Mouse (Mus musculus) MEL (cell line): Measurements from ENCODE around the gene Shf. TPM values are rescaled to one million over a fixed set of nuclear protein-coding genes. Genes with fewer than 3 reads are reported as not detected.

ENCODE experiments used
- DNase-seq: peaks from one replicate; pipeline ENCODE4 v3.0.0; 2011; ENCODE audit warnings: low read depth, low spot score
- H3K27ac ChIP-seq: 2 replicates; pipeline ENCODE4 v1.5.1; 2012; ENCODE audit warnings: low read depth, mild to moderate bottlenecking, control low read depth, low read length, moderate library complexity; ENCODE audit not compliant: control insufficient read depth
- H3K27me3 ChIP-seq, 2 experiments: fragments of 150-350 bp in 1 of 2; sonication (generic) in 1 of 2; 2 replicates each; pipeline ENCODE4 v1.6.1; 2012; ENCODE audit warnings: low read length in 2 of 2, mild to moderate bottlenecking in 2 of 2, improper control_type of control experiment in 1 of 2, moderate library complexity in 1 of 2; ENCODE audit not compliant: insufficient read depth in 2 of 2, control insufficient read depth in 1 of 2
- H3K36me3 ChIP-seq, 2 experiments: 2 replicates each; pipeline ENCODE4 v1.6.1; 2012 to 2014; ENCODE audit warnings: low read length in 2 of 2, improper control_type of control experiment in 1 of 2, inconsistent platforms in 1 of 2, mild to moderate bottlenecking in 1 of 2; ENCODE audit not compliant: insufficient read depth in 2 of 2, control insufficient read depth in 1 of 2
- H3K4me1 ChIP-seq, 2 experiments: fragments of 150-350 bp in 1 of 2; sonication (generic) in 1 of 2; 2 replicates each; pipeline ENCODE4 v1.6.1; 2012; ENCODE audit warnings: low read length in 2 of 2, improper control_type of control experiment in 1 of 2, mild to moderate bottlenecking in 1 of 2; ENCODE audit not compliant: insufficient read depth in 2 of 2, control insufficient read depth in 1 of 2
- H3K4me3 ChIP-seq, 2 experiments: fragments of 150-350 bp in 1 of 2; sonication (generic) in 1 of 2; 2 replicates each; pipeline ENCODE4 v1.5.1; 2012; ENCODE audit warnings: low read depth in 2 of 2, low read length in 2 of 2, mild to moderate bottlenecking in 2 of 2, moderate library complexity in 2 of 2, control low read depth in 1 of 2, improper control_type of control experiment in 1 of 2; ENCODE audit not compliant: control insufficient read depth in 1 of 2, insufficient read depth in 1 of 2
- H3K79me2 ChIP-seq: 2 replicates; pipeline ENCODE4 v1.6.1; 2012; ENCODE audit warnings: mild to moderate bottlenecking, low read length, moderate library complexity; ENCODE audit not compliant: control insufficient read depth, poor library complexity, insufficient read depth
- H3K9ac ChIP-seq: 2 replicates; pipeline ENCODE4 v1.6.1; 2012; ENCODE audit warnings: low read depth, mild to moderate bottlenecking, control low read depth, low read length, moderate library complexity; ENCODE audit not compliant: control insufficient read depth, poor library complexity, severe bottlenecking
- H3K9me3 ChIP-seq: fragments of 150-350 bp; sonication (generic); replicated peaks from 2 replicates; pipeline ENCODE4 v1.6.1; 2012; ENCODE audit warnings: mild to moderate bottlenecking, low read length, improper control_type of control experiment, moderate library complexity; ENCODE audit not compliant: insufficient read depth
- BHLHE40 ChIP-seq: IDR thresholded peaks from 2 replicates; pipeline ENCODE4 v1.6.1; 2012; ENCODE audit warnings: low read depth, mild to moderate bottlenecking, inconsistent platforms, low read length, improper control_type of control experiment, borderline replicate concordance
- ELF1 ChIP-seq: IDR thresholded peaks from 2 replicates; pipeline ENCODE4 v1.6.1; 2014; ENCODE audit warnings: low read depth, mild to moderate bottlenecking, inconsistent platforms, low read length, improper control_type of control experiment, moderate library complexity
- EP300 ChIP-seq, 2 experiments: IDR thresholded peaks; 2 replicates each; pipeline ENCODE4 v1.6.1; 2011; ENCODE audit warnings: improper control_type of control experiment in 2 of 2, low read length in 2 of 2, low read depth in 1 of 2, mild to moderate bottlenecking in 1 of 2
- GATA1 ChIP-seq: IDR thresholded peaks from 2 replicates; pipeline ENCODE4 v1.6.1; 2011; ENCODE audit warnings: low read depth, low read length, improper control_type of control experiment
- HCFC1 ChIP-seq: IDR thresholded peaks from 2 replicates; pipeline ENCODE4 v1.6.1; 2012; ENCODE audit warnings: low read depth, mild to moderate bottlenecking, inconsistent platforms, low read length, improper control_type of control experiment, moderate library complexity
- KAT2A ChIP-seq: conservative IDR thresholded peaks from 2 replicates; pipeline ENCODE4 v1.6.1; 2012; ENCODE audit warnings: low read depth, low read length, improper control_type of control experiment, inconsistent platforms
- MAFK ChIP-seq: IDR thresholded peaks from 2 replicates; pipeline ENCODE4 v1.6.1; 2011; ENCODE audit warnings: low read depth, mild to moderate bottlenecking, low read length, improper control_type of control experiment, borderline replicate concordance
- MAZ ChIP-seq: IDR thresholded peaks from 2 replicates; pipeline ENCODE4 v1.6.1; 2012; ENCODE audit warnings: low read depth, mild to moderate bottlenecking, inconsistent platforms, low read length, improper control_type of control experiment
- MXI1 ChIP-seq: IDR thresholded peaks from 2 replicates; pipeline ENCODE4 v1.6.1; 2011; ENCODE audit warnings: mild to moderate bottlenecking, low read depth, low read length, improper control_type of control experiment
- MYB ChIP-seq: IDR thresholded peaks from 2 replicates; pipeline ENCODE4 v1.6.1; 2011; ENCODE audit warnings: mild to moderate bottlenecking, low read depth, low read length, improper control_type of control experiment
- MYC ChIP-seq: IDR thresholded peaks from 2 replicates; pipeline ENCODE4 v1.6.1; 2011; ENCODE audit warnings: low read depth, mild to moderate bottlenecking, low read length, improper control_type of control experiment, moderate library complexity
- NELFE ChIP-seq: IDR thresholded peaks from 2 replicates; pipeline ENCODE4 v1.6.1; 2011; ENCODE audit warnings: low read depth, low read length, improper control_type of control experiment
- NRF1 ChIP-seq: IDR thresholded peaks from 2 replicates; pipeline ENCODE4 v1.6.1; 2014; ENCODE audit warnings: low read depth, mild to moderate bottlenecking, inconsistent platforms, low read length, improper control_type of control experiment, moderate library complexity; ENCODE audit not compliant: poor library complexity, insufficient read depth, severe bottlenecking
- POLR2A ChIP-seq, 2 experiments: IDR thresholded peaks; 2 replicates each; pipeline ENCODE4 v1.6.1; 2011 to 2012; ENCODE audit warnings: low read length in 2 of 2, mild to moderate bottlenecking in 2 of 2, control low read depth in 1 of 2, improper control_type of control experiment in 1 of 2, low read depth in 1 of 2, moderate library complexity in 1 of 2; ENCODE audit not compliant: control insufficient read depth in 1 of 2, insufficient read depth in 1 of 2, poor library complexity in 1 of 2
- POLR2AphosphoS2 ChIP-seq: IDR thresholded peaks from 2 replicates; pipeline ENCODE4 v1.6.1; 2011; ENCODE audit warnings: low read length, improper control_type of control experiment
- RAD21 ChIP-seq: IDR thresholded peaks from 2 replicates; pipeline ENCODE4 v1.6.1; 2011; ENCODE audit warnings: mild to moderate bottlenecking, low read depth, low read length, improper control_type of control experiment
- RCOR1 ChIP-seq: IDR thresholded peaks from 2 replicates; pipeline ENCODE4 v1.6.1; 2012; ENCODE audit warnings: low read depth, mild to moderate bottlenecking, inconsistent platforms, low read length, improper control_type of control experiment
- SIN3A ChIP-seq: IDR thresholded peaks from 2 replicates; pipeline ENCODE4 v1.6.1; 2012; ENCODE audit warnings: low read length, improper control_type of control experiment, inconsistent platforms
- TBP ChIP-seq: IDR thresholded peaks from 2 replicates; pipeline ENCODE4 v1.8.0; 2011; ENCODE audit warnings: low read depth, low read length, improper control_type of control experiment
- UBTF ChIP-seq: IDR thresholded peaks from 2 replicates; pipeline ENCODE4 v1.6.1; 2012; ENCODE audit warnings: low read depth, mild to moderate bottlenecking, inconsistent platforms, low read length, improper control_type of control experiment, moderate library complexity, borderline replicate concordance; ENCODE audit not compliant: insufficient read depth
- USF1 ChIP-seq: IDR thresholded peaks from 2 replicates; pipeline ENCODE4 v1.6.1; 2014; ENCODE audit warnings: low read depth, mild to moderate bottlenecking, inconsistent platforms, low read length, improper control_type of control experiment, moderate library complexity
- polyA plus RNA-seq, 2 experiments: library from polyadenylated mRNA; stranded (reverse) in 1 of 2; unstranded in 1 of 2; fragments of >175 nt in 1 of 2; fragments of >200 nt in 1 of 2; gene quantifications; 2 replicates each; pipeline versions ENCODE4 v1.2.1 to v1.2.4; 2012; ENCODE audit warnings: low replicate concordance in 2 of 2, low read depth in 1 of 2; ENCODE audit not compliant: insufficient read length in 2 of 2, insufficient read depth in 1 of 2, missing spikeins in 1 of 2
- total RNA-seq: library from RNA; depleted of rRNA; stranded (reverse); fragments of 300-350 nt; gene quantifications from 2 replicates; pipeline ENCODE4 v1.2.3, GENCODE M21; 2012

Gene Shf
- total and polyA plus RNA-seq, 3 experiments: 4.3 to 9.7 TPM; not detected in 1

DNA sequence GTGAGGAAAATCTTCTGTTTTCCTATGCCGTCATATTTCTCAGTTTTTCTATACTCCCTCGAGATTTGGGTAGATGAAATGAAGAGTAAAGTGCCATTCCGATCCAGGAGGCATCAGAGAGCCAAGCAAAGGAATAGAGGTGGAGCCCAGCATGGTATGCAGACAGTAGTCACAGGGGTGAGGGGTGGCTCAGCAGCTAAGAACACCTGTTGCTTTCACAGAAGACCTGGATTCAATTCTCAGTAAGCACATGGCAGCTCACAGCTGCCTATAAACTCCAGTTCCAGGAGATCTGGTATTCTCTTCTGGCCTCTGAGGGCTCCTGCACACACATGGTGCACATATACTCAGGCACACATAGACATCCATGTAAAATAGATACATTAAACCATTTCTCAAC lies 3.1 kb upstream of the Shf start:
- H3K4me3 ChIP-seq: no peak overlapping the region
- no peaks in the 10 kb centered on the region; the same call in 1 of the 2 replicates for H3K79me2 ChIP-seq
- H3K36me3 ChIP-seq: no peaks in the 10 kb centered on the region
- H3K27me3 ChIP-seq: no peaks in the 10 kb centered on the region
- H3K9ac ChIP-seq: no peak overlapping the region
- TF ChIP-seq BHLHE40: no peak
- TF ChIP-seq EP300 (IDR thresholded peaks at IDR 0.05; ENCODE audit: low read depth in 1 of 2, low read length in 2 of 2): no peak
- TF ChIP-seq TBP: no peak
- TF ChIP-seq NELFE: no peak
- TF ChIP-seq GATA1: no peak
- TF ChIP-seq KAT2A: no peak
- no peak for TF ChIP-seq MAFK
- no peak for TF ChIP-seq NRF1
- no peak for TF ChIP-seq ELF1
- no peak for TF ChIP-seq SIN3A
- TF ChIP-seq RCOR1: no peak
- TF ChIP-seq MYC: no peak
- peaks cover 3 to 7% of the 10 kb centered on the region in 2 experiments for H3K4me1 ChIP-seq
- no peak overlapping the region for H3K27ac ChIP-seq
- no peaks in the 10 kb centered on the region for H3K9me3 ChIP-seq
- no peak for DNase-seq

- Histone ChIP-seq H3K4me1 (peaks cover 3 to 9% of the 10 kb centered on the region in 2 experiments), H3K36me3 (peaks cover 0 to 6% of the 10 kb centered on the region in 2 experiments; a peak in 2 of 4 replicates), H3K27me3 (no peaks in the 10 kb centered on the region), H3K4me3 (peak overlapping the region in 1 of 2 experiments; percentile 65; a peak in 1 of 4 replicates), H3K9ac (no peak overlapping the region), H3K9me3 (no peaks in the 10 kb centered on the region), H3K27ac (no peak overlapping the region), H3K79me2 (no peaks in the 10 kb centered on the region; the same call in 1 of the 2 replicates)
- TF ChIP-seq POLR2AphosphoS2 (no peak), POLR2A (IDR thresholded peaks at IDR 0.05; ENCODE audit: control insufficient read depth in 1 of 2, insufficient read depth in 1 of 2, low read depth in 1 of 2, low read length in 2 of 2, poor library complexity in 1 of 2) (peak in 1 of 2 experiments; percentile 24; a peak in 1 of 4 replicates), UBTF (no peak), RAD21 (no peak), MAZ (0 out of 2 replicates have a peak, but pooled peaks have one; percentile 63), RCOR1 (no peak), NELFE (no peak), GATA1 (peak; percentile 27; the same call in 1 of the 2 replicates), HCFC1 (no peak), TBP (peak; percentile 68), BHLHE40 (no peak), MXI1 (no peak), MYC (no peak), KAT2A (no peak), MYB (no peak), USF1 (no peak)
- DNase-seq: peak; percentile 77
Observed at GRCm38 (mm10) chr2:122370101-122370750, 1.3 kb upstream of the Shf start.
